Mouse (Mus musculus) R1 (cell line): ENCODE measurements around the gene Dnaja1.

Experiments used
- DNase-seq: peaks from one replicate; pipeline ENCODE4 v3.0.0-alpha.2; 2018; ENCODE audit warnings: low read depth, low spot score

Gene Dnaja1

GRCm38 (mm10) chr4:40757157-40757779 lies 35.3 kb downstream of the Dnaja1 start:
- peak; percentile 76 for DNase-seq

- peak; percentile 98 for DNase-seq
These were observed 36.0 kb downstream of the Dnaja1 start, which contains the start of gene Smu1 for GRCm38 (mm10) chr4:40757780-40758420. Gene Smu1, minus strand, starts transcription at chr4:40757923.

GRCm38 (mm10) chr4:40759876-40760275 lies 37.9 kb downstream of the Dnaja1 start:
- DNase-seq, result no peak

GRCm38 (mm10) chr4:40774279-40775259 lies 52.6 kb downstream of the Dnaja1 start:
- peak; percentile 88 for DNase-seq

- DNase-seq, result peak; percentile 59
These were observed 54.5 kb downstream of the Dnaja1 start for GRCm38 (mm10) chr4:40776416-40776815.

GRCm38 (mm10) chr4:40777116-40777515 lies 55.2 kb downstream of the Dnaja1 start:
- DNase-seq, result peak; percentile 44

GRCm38 (mm10) chr4:40778656-40779055 lies 56.7 kb downstream of the Dnaja1 start:
- DNase-seq, result no peak

- peak; percentile 91 for DNase-seq
These were observed 59.2 kb downstream of the Dnaja1 start for GRCm38 (mm10) chr4:40781143-40781542.

GRCm38 (mm10) chr4:40781797-40782495 lies 60.0 kb downstream of the Dnaja1 start:
- DNase-seq, result no peak

- DNase-seq, result no peak
These were observed 61.1 kb downstream of the Dnaja1 start for GRCm38 (mm10) chr4:40783049-40783448.

GRCm38 (mm10) chr4:40784556-40785169 lies 62.7 kb downstream of the Dnaja1 start:
- no peak for DNase-seq

- peak; percentile 87 for DNase-seq
These were observed 63.7 kb downstream of the Dnaja1 start for GRCm38 (mm10) chr4:40785620-40786166.

- no peak for DNase-seq
These were observed 64.6 kb downstream of the Dnaja1 start for GRCm38 (mm10) chr4:40786578-40786977.
